Mouse (Mus musculus) small intestine, adult 2 months (tissue): ENCODE measurements around the gene Dag1.

ENCODE experiments used
- CTCF ChIP-seq: fragments of 200-500 bp; IDR thresholded peaks from 2 replicates; pipeline ENCODE4 v1.5.1; 2012; ENCODE audit warnings: low read depth, mild to moderate bottlenecking, control low read depth, inconsistent platforms, low read length, moderate library complexity, mixed read lengths; ENCODE audit not compliant: insufficient replicate concordance, insufficient read length; ENCODE audit errors: extremely low read depth
- POLR2A ChIP-seq: fragments of 200-500 bp; IDR thresholded peaks from 2 replicates; pipeline ENCODE4 v1.6.1; 2012; ENCODE audit warnings: low read depth, mild to moderate bottlenecking, control low read depth, inconsistent platforms, low read length, moderate library complexity

GRCm38 (mm10) chr9:108157891-108158290 lies 105.9 kb downstream of the Dag1 start:
- TF ChIP-seq CTCF (no peak), POLR2A (no peak)
